Mouse (Mus musculus) midbrain, embryonic 14.5 days (tissue): Measurements from ENCODE around the gene Plgrkt. TPM values are rescaled to one million over a fixed set of nuclear protein-coding genes. Genes with fewer than 3 reads are reported as not detected.

Experiments
- ATAC-seq: fragments of 200-750 bp; cut with Nextera tagmentation; 2 replicates; pipeline ENCODE4 v1.8.0; 2017; ENCODE audit warnings: moderate number of reproducible peaks, moderate library complexity; ENCODE audit not compliant: low FRiP score, low TSS enrichment
- DNase-seq: peaks from one replicate; pipeline ENCODE4 v3.0.0-alpha.2; 2015
- H3K27ac ChIP-seq: fragments of 300-500 bp; sonication (generic); replicated peaks from 2 replicates; pipeline ENCODE4 v1.5.1; 2014; ENCODE audit warnings: mild to moderate bottlenecking, low read depth, low read length, moderate library complexity
- H3K27me3 ChIP-seq: fragments of 300-500 bp; sonication (generic); 2 replicates; pipeline ENCODE4 v1.6.1; 2014; ENCODE audit warnings: low read length, control low read depth, mixed read lengths; ENCODE audit not compliant: control insufficient read depth, insufficient read depth
- H3K36me3 ChIP-seq: fragments of 300-500 bp; sonication (generic); 2 replicates; pipeline ENCODE4 v1.6.1; 2014; ENCODE audit warnings: low read length, control low read depth; ENCODE audit not compliant: control insufficient read depth, insufficient read depth
- H3K4me1 ChIP-seq: fragments of 300-500 bp; sonication (generic); 2 replicates; pipeline ENCODE4 v1.6.1; 2014; ENCODE audit warnings: mild to moderate bottlenecking, antibody characterized with exemption, low read length, control low read depth; ENCODE audit not compliant: control insufficient read depth, insufficient read depth
- H3K4me2 ChIP-seq: fragments of 300-500 bp; sonication (generic); 2 replicates; pipeline ENCODE4 v1.6.1; 2014; ENCODE audit warnings: mild to moderate bottlenecking, low read length, moderate library complexity
- H3K4me3 ChIP-seq: fragments of 300-500 bp; sonication (generic); replicated peaks from 2 replicates; pipeline ENCODE4 v1.5.1; 2014; ENCODE audit warnings: low read depth, low read length
- H3K9ac ChIP-seq: fragments of 300-500 bp; sonication (generic); replicated peaks from 2 replicates; pipeline ENCODE4 v1.6.1; 2014; ENCODE audit warnings: mild to moderate bottlenecking, low read length, moderate library complexity
- H3K9me3 ChIP-seq: fragments of 300-500 bp; sonication (generic); 2 replicates; pipeline ENCODE4 v1.6.1; 2016; ENCODE audit warnings: low read length, control low read depth, mixed read lengths; ENCODE audit not compliant: control insufficient read depth
- WGBS: fragments of 180-500 bp; shearing (Covaris S2); extraction: QIAGEN DNeasy Blood & Tissue Kit; methylation state at CpG from one replicate; pipeline ENCODE4 v1.1.7; 2014; 5-methylcytosine and 5-hydroxymethylcytosine counted together
- polyA plus RNA-seq: library from polyadenylated mRNA; unstranded; fragments of >200 nt; fragmentation: Nextera tagmentation; extraction: Ambion mirVana; gene quantifications from 2 replicates; pipeline ENCODE4 v1.2.1, GENCODE M21; 2014

Gene Plgrkt
- polyA plus RNA-seq, 1 experiment from 2014 or later = 102 TPM

DNA sequence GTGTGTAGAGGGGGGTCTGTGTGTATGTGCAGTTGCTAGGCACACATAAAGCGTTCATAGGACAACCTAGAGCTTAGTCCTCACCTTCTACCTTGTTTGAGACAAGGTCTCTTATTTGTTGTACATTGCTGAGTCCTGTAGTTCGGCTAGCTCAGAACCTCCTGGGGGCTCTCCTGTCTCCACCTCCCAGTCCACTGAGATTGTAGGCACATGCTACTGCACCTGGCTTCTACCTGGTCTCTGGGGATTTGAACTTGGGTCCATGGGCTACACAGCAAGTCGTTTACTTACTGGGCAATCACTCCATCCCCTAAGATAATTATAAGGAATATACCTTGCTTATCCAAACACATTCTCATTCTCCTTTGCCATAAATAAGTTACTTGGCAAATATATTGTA, 5.4 kb upstream of the Plgrkt start:
- ATAC-seq = no peak

GRCm38 (mm10) chr19:29372138-29372537, 4.9 kb upstream of the Plgrkt start:
- Histone ChIP-seq H3K4me1 (peaks cover 3% of the 10 kb centered on the region), H3K27me3 (no peaks in the 10 kb centered on the region), H3K4me3 (no peak overlapping the region), H3K36me3 (no peaks in the 10 kb centered on the region), H3K9ac (no peak overlapping the region), H3K9me3 (no peaks in the 10 kb centered on the region), H3K27ac (no peak overlapping the region), H3K4me2 (no peak overlapping the region)
- WGBS = 80% methylated on average over 4 of the region's 4 CpGs
- DNase-seq = no peak
- no peak for ATAC-seq

More for the DNA sequence above, 5.4 kb upstream of the Plgrkt start:
- no peaks in the 10 kb centered on the region for H3K36me3 ChIP-seq
- DNase-seq = no peak
- no peak overlapping the region for H3K4me2 ChIP-seq
- no peak overlapping the region for H3K27ac ChIP-seq
- no peaks in the 10 kb centered on the region for H3K27me3 ChIP-seq
- H3K4me1 ChIP-seq = no peaks in the 10 kb centered on the region
- 95% methylated on average over 3 of the region's 3 CpGs for WGBS
- H3K9ac ChIP-seq = no peak overlapping the region
- no peak overlapping the region for H3K4me3 ChIP-seq
- no peaks in the 10 kb centered on the region for H3K9me3 ChIP-seq

- 86% methylated on average over 18 of the region's 18 CpGs for WGBS
- ATAC-seq = no peak
- no peak overlapping the region for H3K9ac ChIP-seq
- H3K9me3 ChIP-seq = no peaks in the 10 kb centered on the region
- no peaks in the 10 kb centered on the region for H3K27me3 ChIP-seq
- no peak for DNase-seq
- H3K4me2 ChIP-seq = no peak overlapping the region
- H3K27ac ChIP-seq = no peak overlapping the region
- H3K4me1 ChIP-seq = peaks cover 5% of the 10 kb centered on the region
- no peaks in the 10 kb centered on the region for H3K36me3 ChIP-seq
- no peak overlapping the region for H3K4me3 ChIP-seq
Measured at GRCm38 (mm10) chr19:29371284-29372081, 4.3 kb upstream of the Plgrkt start.

- Histone ChIP-seq H3K27me3 (no peaks in the 10 kb centered on the region), H3K4me2 (no peak overlapping the region), H3K36me3 (no peaks in the 10 kb centered on the region), H3K27ac (no peak overlapping the region), H3K9me3 (no peaks in the 10 kb centered on the region), H3K4me1 (peaks cover 5% of the 10 kb centered on the region), H3K9ac (no peak overlapping the region), H3K4me3 (no peak overlapping the region)
- no peak for DNase-seq
- 90% methylated on average over 7 of the region's 7 CpGs for whole genome bisulfite sequencing
- no peak for ATAC-seq
Measured at GRCm38 (mm10) chr19:29370545-29371283, 3.5 kb upstream of the Plgrkt start.

- ATAC-seq = no peak
- WGBS = 79% methylated on average over 12 of the region's 12 CpGs
- H3K4me1 ChIP-seq = peaks cover 5% of the 10 kb centered on the region
Measured at GRCm38 (mm10) chr19:29370112-29370511, 2.9 kb upstream of the Plgrkt start.

DNA sequence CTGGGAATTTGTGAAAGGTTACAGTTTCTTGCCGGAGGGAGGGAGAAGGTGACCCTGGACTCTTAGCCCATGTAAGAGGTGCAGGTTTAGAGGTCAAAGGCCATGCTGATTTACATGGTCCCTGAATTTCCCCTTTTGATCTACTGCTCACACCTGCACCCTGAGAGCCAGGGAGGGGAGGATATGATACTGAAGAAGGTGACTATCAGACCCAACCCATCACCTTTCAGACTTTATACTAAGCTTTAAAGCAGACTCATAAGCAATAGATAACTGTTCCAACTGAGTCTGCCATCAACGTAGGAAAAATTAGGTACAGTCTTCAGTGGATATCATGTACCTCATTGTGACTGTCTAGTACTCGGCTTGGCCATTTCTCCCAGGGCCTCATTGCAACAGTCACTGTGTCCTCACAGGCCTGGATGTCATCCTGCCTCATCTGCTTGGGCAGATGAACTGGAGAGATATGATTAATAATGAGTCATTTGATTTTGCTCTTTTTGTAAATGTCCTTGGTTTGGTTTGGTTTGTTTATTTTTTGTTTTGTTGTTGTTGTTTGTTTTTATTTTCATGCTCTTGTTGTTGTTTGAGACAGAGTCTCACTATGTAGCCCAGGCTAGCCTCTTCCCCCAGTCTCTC, 1.6 kb upstream of the Plgrkt start:
- Histone ChIP-seq H3K4me3 (no peak overlapping the region), H3K4me1 (peaks cover 5% of the 10 kb centered on the region), H3K9ac (no peak overlapping the region), H3K9me3 (no peaks in the 10 kb centered on the region), H3K27ac (no peak overlapping the region), H3K4me2 (no peak overlapping the region), H3K27me3 (no peaks in the 10 kb centered on the region), H3K36me3 (no peaks in the 10 kb centered on the region)
- 88% methylated on average over 3 of the region's 3 CpGs for WGBS
- no peak for DNase-seq
- ATAC-seq = no peak

More at GRCm38 (mm10) chr19:29370112-29370511, 2.9 kb upstream of the Plgrkt start:
- Histone ChIP-seq H3K9ac (no peak overlapping the region), H3K36me3 (no peaks in the 10 kb centered on the region), H3K27me3 (no peaks in the 10 kb centered on the region), H3K4me3 (no peak overlapping the region), H3K9me3 (no peaks in the 10 kb centered on the region), H3K4me2 (no peak overlapping the region), H3K27ac (no peak overlapping the region)
- no peak for DNase-seq

DNA sequence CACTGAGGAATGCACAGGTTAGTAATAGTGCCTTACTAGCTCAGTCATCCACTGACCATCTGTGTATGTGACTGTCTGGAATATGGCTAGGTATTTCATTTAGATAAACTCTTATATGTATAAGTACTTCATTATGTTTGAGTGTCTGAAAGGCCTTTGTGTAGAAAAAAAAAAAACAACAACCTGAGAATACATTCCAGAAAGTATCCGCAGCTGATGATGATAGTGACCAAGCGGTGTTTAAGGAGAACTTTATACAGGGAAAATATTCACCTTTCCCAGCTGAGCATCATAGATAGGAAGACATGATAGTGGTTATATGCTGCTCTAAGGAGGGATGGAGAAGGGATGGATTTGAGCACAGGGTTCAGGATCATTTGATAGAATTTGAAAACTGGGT, 851 bp upstream of the Plgrkt start:
- no peak for DNase-seq

DNA sequence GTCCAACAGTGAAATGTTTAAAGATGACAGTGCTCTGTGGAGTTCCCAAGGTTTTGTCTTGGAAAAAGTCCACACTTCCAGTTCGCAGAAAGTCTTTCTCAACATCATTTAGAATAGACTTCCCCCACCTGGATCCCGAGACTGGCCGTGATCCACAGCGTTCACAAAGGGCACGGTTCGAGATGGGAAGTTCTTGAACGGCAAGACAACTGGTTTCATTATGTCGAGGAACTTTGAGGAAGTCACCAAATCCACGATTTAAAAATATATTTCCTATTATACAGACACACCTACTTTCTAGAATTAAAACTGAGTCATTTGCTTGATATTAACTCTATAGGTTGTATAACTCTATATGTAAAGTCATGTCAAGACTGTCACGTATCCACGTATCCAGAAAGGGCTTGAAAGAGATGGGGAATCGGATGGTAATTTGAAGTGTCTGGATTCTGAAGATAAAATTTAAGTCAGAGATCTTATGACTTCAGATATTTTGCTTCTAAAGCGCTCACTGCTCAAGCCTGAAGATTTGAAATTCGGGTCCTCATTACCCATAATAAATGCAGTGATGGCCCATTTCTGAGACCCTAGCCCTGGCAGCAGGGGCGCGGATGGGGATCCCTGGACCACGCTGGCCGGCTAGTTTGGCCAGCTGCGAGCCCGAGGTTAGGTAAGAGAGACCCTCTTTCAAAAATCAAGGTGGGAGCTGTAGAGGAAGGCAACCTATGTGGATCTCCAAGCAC, 793 bp downstream of the Plgrkt start:
- Histone ChIP-seq H3K4me3 (peak overlapping the region; percentile 39), H3K4me2 (peak overlapping the region; percentile 76), H3K36me3 (no peaks in the 10 kb centered on the region), H3K9ac (no peak overlapping the region; the same call in 1 of the 2 replicates), H3K4me1 (peaks cover 12% of the 10 kb centered on the region), H3K27ac (no peak overlapping the region), H3K27me3 (no peaks in the 10 kb centered on the region), H3K9me3 (no peaks in the 10 kb centered on the region)
- DNase-seq = no peak
- WGBS = 61% methylated on average over 20 of the region's 20 CpGs
- ATAC-seq = no peak

More for the DNA sequence above, 851 bp upstream of the Plgrkt start:
- 93% methylated on average over 2 of the region's 2 CpGs for WGBS
- ATAC-seq = no peak
- Histone ChIP-seq H3K36me3 (no peaks in the 10 kb centered on the region), H3K9me3 (no peaks in the 10 kb centered on the region), H3K4me1 (peaks cover 5% of the 10 kb centered on the region), H3K9ac (no peak overlapping the region), H3K4me3 (no peak overlapping the region), H3K4me2 (no peak overlapping the region), H3K27me3 (no peaks in the 10 kb centered on the region), H3K27ac (no peak overlapping the region)
